Mouse (Mus musculus): ENCODE data around the gene Ppil1. TPM values are rescaled to one million over a fixed set of nuclear protein-coding genes. Genes with fewer than 3 reads are reported as not detected.

Ppil1 gene
- total RNA-seq, 2 experiments from 2014 or later, result 17.9 to 19.3 TPM

DNA sequence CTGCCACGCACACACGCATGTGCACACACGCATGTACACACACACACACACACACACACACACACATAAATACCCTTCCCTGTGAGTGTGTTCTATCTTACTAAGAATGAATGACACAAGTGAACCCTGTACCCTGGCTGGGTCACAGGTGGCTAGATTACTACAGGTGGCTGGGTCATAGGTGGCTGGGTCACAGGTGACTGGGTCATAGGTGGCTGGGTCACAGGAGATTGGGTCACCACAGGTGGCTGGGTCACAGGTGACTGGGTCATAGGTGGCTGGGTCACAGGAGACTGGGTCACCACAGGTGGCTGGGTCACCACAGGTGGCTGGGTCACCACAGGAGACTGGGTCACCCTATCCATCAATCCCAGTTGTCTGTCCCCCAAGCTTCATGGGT is 53.9 kb downstream of the Ppil1 start:
- no peak for DNase-seq (ENCODE audit: low spot score in 2 of 2)

DNA sequence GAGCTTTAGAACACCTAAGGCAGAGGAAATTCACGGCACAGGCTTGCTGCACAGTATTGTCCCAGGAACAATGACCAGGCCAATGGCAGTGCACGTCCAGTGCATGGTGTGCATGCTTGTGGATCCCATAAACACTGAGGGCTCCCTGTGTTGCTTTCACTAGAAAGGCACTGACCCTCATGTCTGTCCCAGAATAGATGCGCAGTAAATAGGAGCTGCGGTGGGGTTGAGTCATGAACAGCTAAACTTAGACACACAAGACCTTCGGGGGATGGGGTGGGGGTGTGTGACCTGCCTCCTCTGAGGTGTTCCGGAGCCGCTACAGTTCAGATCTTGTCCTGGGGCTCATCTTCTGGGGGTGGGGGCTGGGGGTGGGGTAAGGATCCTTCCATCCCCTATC is 57.9 kb downstream of the Ppil1 start:
- no peak for DNase-seq (ENCODE audit: low spot score in 2 of 2)

DNA sequence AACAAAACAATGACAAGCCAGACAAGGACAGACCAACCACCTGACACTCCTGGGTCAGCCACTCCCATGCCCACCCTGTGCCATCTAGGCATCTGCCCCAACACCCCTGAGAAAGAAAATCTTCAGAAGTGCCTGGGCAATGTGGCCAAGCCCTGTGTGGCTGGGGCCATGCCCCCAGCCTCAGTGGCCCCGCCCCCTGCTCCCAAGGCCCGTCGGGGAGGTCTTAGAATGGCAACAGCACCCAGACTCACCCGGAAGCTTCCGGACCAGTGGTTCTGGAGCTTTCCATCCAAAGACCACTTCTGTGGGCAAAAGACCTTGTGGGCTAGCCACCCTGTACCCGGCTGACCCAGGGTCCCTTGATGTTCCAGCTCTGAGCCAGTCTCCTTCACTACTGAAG is 61.4 kb downstream of the Ppil1 start:
- DNase-seq (ENCODE audit: low spot score in 2 of 2), result no peak

Other genes starting within 250 kb of the Ppil1 start
- 100 to 1,000 TPM; 124 to 130 TPM for gene Srsf3, start 231.6 kb downstream of the Ppil1 start, total RNA-seq (2021)
- 10 to 100 TPM; 35.1 to 57.4 TPM for gene Cdkn1a, start 173.2 kb downstream of the Ppil1 start, total RNA-seq (2021)
- gene Rab44, start 150.0 kb downstream of the Ppil1 start, total RNA-seq (2021), result not detected
- 100 to 1,000 TPM; 161 to 173 TPM for gene Cpne5, start 26.0 kb downstream of the Ppil1 start, total RNA-seq (2021)
- 100 to 1,000 TPM in 1 of 2 experiments, 10 to 100 TPM in 1; 95.0 to 100 TPM for gene BC004004, start 4.6 kb upstream of the Ppil1 start, total RNA-seq (2021)
- gene Pi16, start 53.5 kb upstream of the Ppil1 start, total RNA-seq (2021), result 1 to 10 TPM; 1.4 to 2.0 TPM
- 100 to 1,000 TPM; 592 to 615 TPM for gene Mtch1, start 83.7 kb upstream of the Ppil1 start, total RNA-seq (2021)
- 1 to 10 TPM; 5.0 to 6.0 TPM for gene Fgd2, start 96.7 kb upstream of the Ppil1 start, total RNA-seq (2021)
- 10 to 100 TPM in 1 of 2 experiments, 1 to 10 TPM in 1; 6.9 to 16.9 TPM for gene Pim1, start 226.6 kb upstream of the Ppil1 start, total RNA-seq (2021)